Mouse (Mus musculus) kidney, embryonic 15.5 days (tissue): ENCODE results near the gene Rcsd1. TPM values are rescaled to one million over a fixed set of nuclear protein-coding genes. Genes with fewer than 3 reads are reported as not detected.
A peak's percentile ranks its signal among the peaks of the same experiment; 100 is the strongest.

Experiments
- ATAC-seq: fragments of 200-750 bp; cut with Nextera tagmentation; replicated peaks from 2 replicates; pipeline ENCODE4 v1.8.0; 2017; ENCODE audit warnings: moderate TSS enrichment; ENCODE audit not compliant: low FRiP score
- H3K27ac ChIP-seq: fragments of 300-500 bp; sonication (generic); 2 replicates; pipeline ENCODE4 v1.5.1; 2015; ENCODE audit warnings: mild to moderate bottlenecking, inconsistent platforms
- H3K27me3 ChIP-seq: fragments of 300-500 bp; sonication (generic); 2 replicates; pipeline ENCODE4 v1.6.1; 2015; ENCODE audit warnings: inconsistent platforms
- H3K36me3 ChIP-seq: fragments of 300-500 bp; sonication (generic); 2 replicates; pipeline ENCODE4 v1.6.1; 2015; ENCODE audit warnings: inconsistent platforms
- H3K4me1 ChIP-seq: fragments of 300-500 bp; sonication (generic); 2 replicates; pipeline ENCODE4 v1.6.1; 2015; ENCODE audit warnings: inconsistent platforms
- H3K4me2 ChIP-seq: fragments of 300-500 bp; sonication (generic); 2 replicates; pipeline ENCODE4 v1.6.1; 2015; ENCODE audit warnings: moderate library complexity, mild to moderate bottlenecking, inconsistent platforms
- H3K4me3 ChIP-seq: fragments of 300-500 bp; sonication (generic); replicated peaks from 2 replicates; pipeline ENCODE4 v1.5.1; 2015; ENCODE audit warnings: mild to moderate bottlenecking, inconsistent platforms
- H3K9ac ChIP-seq: fragments of 300-500 bp; sonication (generic); 2 replicates; pipeline ENCODE4 v1.6.1; 2015; ENCODE audit warnings: mild to moderate bottlenecking, inconsistent platforms
- H3K9me3 ChIP-seq: fragments of 300-500 bp; sonication (generic); replicated peaks from 2 replicates; pipeline ENCODE4 v1.6.1; 2016; ENCODE audit warnings: inconsistent platforms
- WGBS: fragments of 180-500 bp; shearing (Covaris S2); methylation state at CpG from one replicate; pipeline ENCODE4 v1.1.7; 2015; ENCODE audit warnings: mixed read lengths; 5-methylcytosine and 5-hydroxymethylcytosine counted together
- polyA plus RNA-seq: library from polyadenylated mRNA; unstranded; fragments of >200 nt; fragmentation: Nextera tagmentation; extraction: Ambion mirVana; gene quantifications from 2 replicates; pipeline ENCODE4 v1.2.1, GENCODE M21; 2015

The Rcsd1 gene
- polyA plus RNA-seq, 1 experiment from 2014 or later, result 57.8 TPM

- Histone ChIP-seq H3K4me3 (no peak overlapping the region), H3K4me2 (no peak overlapping the region), H3K27me3 (no peaks in the 10 kb centered on the region), H3K36me3 (peaks cover 4% of the 10 kb centered on the region), H3K4me1 (peaks cover 77% of the 10 kb centered on the region), H3K9me3 (no peaks in the 10 kb centered on the region), H3K9ac (no peak overlapping the region), H3K27ac (peak overlapping the region; percentile 69; the same call in 1 of the 2 replicates)
- no peak for ATAC-seq
- WGBS, result 19% methylated on average over 7 of the region's 7 CpGs
Observed at GRCm38 (mm10) chr1:165700376-165700815, 9.2 kb downstream of the Rcsd1 start.

GRCm38 (mm10) chr1:165697701-165698100 is 11.9 kb downstream of the Rcsd1 start:
- Histone ChIP-seq H3K9ac (no peak overlapping the region), H3K27ac (no peak overlapping the region), H3K4me1 (peaks cover 78% of the 10 kb centered on the region), H3K4me2 (no peak overlapping the region), H3K36me3 (peaks cover 4% of the 10 kb centered on the region), H3K27me3 (no peaks in the 10 kb centered on the region), H3K9me3 (no peaks in the 10 kb centered on the region), H3K4me3 (no peak overlapping the region)
- ATAC-seq, result no peak
- 62% methylated on average over 8 of the region's 8 CpGs for WGBS

- H3K36me3 ChIP-seq, result peaks cover 4% of the 10 kb centered on the region
- no peaks in the 10 kb centered on the region for H3K27me3 ChIP-seq
- no peak overlapping the region for H3K9ac ChIP-seq
- H3K4me3 ChIP-seq, result no peak overlapping the region
- no peak for ATAC-seq
- no peaks in the 10 kb centered on the region for H3K9me3 ChIP-seq
- WGBS, result 70% methylated on average over 7 of the region's 7 CpGs
- no peak overlapping the region for H3K4me2 ChIP-seq
- H3K27ac ChIP-seq, result no peak overlapping the region
- H3K4me1 ChIP-seq, result peaks cover 77% of the 10 kb centered on the region
Observed at GRCm38 (mm10) chr1:165696870-165697269, 12.7 kb downstream of the Rcsd1 start.

- peak overlapping the region; percentile 80 for H3K27ac ChIP-seq
- 72% methylated on average over 5 of the region's 5 CpGs for WGBS
- no peak for ATAC-seq
- H3K36me3 ChIP-seq, result peaks cover 4% of the 10 kb centered on the region
- H3K27me3 ChIP-seq, result no peaks in the 10 kb centered on the region
- H3K4me3 ChIP-seq, result no peak overlapping the region
- H3K4me2 ChIP-seq, result no peak overlapping the region
- no peak overlapping the region for H3K9ac ChIP-seq
- peaks cover 76% of the 10 kb centered on the region for H3K4me1 ChIP-seq
- no peaks in the 10 kb centered on the region for H3K9me3 ChIP-seq
Observed at GRCm38 (mm10) chr1:165696040-165696439, 13.5 kb downstream of the Rcsd1 start.

- Histone ChIP-seq H3K4me1 (peaks cover 76% of the 10 kb centered on the region), H3K9me3 (no peaks in the 10 kb centered on the region), H3K9ac (no peak overlapping the region), H3K27me3 (no peaks in the 10 kb centered on the region), H3K4me2 (no peak overlapping the region), H3K4me3 (no peak overlapping the region), H3K27ac (peak overlapping the region; percentile 80), H3K36me3 (peaks cover 4% of the 10 kb centered on the region)
- peak; percentile 74 for ATAC-seq
Observed at GRCm38 (mm10) chr1:165695392-165696014, 14.1 kb downstream of the Rcsd1 start.

- H3K9me3 ChIP-seq, result no peaks in the 10 kb centered on the region
- H3K4me3 ChIP-seq, result no peak overlapping the region
- H3K27ac ChIP-seq, result peak overlapping the region; percentile 80
- no peaks in the 10 kb centered on the region for H3K36me3 ChIP-seq
- no peak overlapping the region for H3K4me2 ChIP-seq
- no peak overlapping the region for H3K9ac ChIP-seq
- WGBS, result 29% methylated on average over 7 of the region's 7 CpGs
- no peak for ATAC-seq
- peaks cover 82% of the 10 kb centered on the region for H3K4me1 ChIP-seq
- H3K27me3 ChIP-seq, result no peaks in the 10 kb centered on the region
Observed at GRCm38 (mm10) chr1:165693856-165694255, 15.7 kb downstream of the Rcsd1 start.

GRCm38 (mm10) chr1:165691516-165691915 is 18.0 kb downstream of the Rcsd1 start:
- WGBS, result 21% methylated on average over 3 of the region's 3 CpGs
- Histone ChIP-seq H3K4me3 (no peak overlapping the region), H3K9ac (no peak overlapping the region), H3K27ac (peak overlapping the region; percentile 70), H3K9me3 (no peaks in the 10 kb centered on the region), H3K4me1 (peaks cover 89% of the 10 kb centered on the region), H3K27me3 (no peaks in the 10 kb centered on the region), H3K4me2 (0 out of 2 replicates have a peak overlapping the region, but pooled peaks have one; percentile 2), H3K36me3 (no peaks in the 10 kb centered on the region)
- ATAC-seq, result 0 out of 2 replicates have a peak, but pooled peaks have one; percentile 26

GRCm38 (mm10) chr1:165689845-165690244 is 19.7 kb downstream of the Rcsd1 start:
- peaks cover 83% of the 10 kb centered on the region for H3K4me1 ChIP-seq
- ATAC-seq, result no peak

GRCm38 (mm10) chr1:165687861-165688260 is 21.7 kb downstream of the Rcsd1 start:
- no peaks in the 10 kb centered on the region for H3K36me3 ChIP-seq
- H3K9me3 ChIP-seq, result no peaks in the 10 kb centered on the region
- H3K27me3 ChIP-seq, result no peaks in the 10 kb centered on the region
- no peak overlapping the region for H3K4me3 ChIP-seq
- no peak overlapping the region for H3K4me2 ChIP-seq
- ATAC-seq, result no peak
- no peak overlapping the region for H3K27ac ChIP-seq
- 85% methylated on average over 2 of the region's 2 CpGs for WGBS
- no peak overlapping the region for H3K9ac ChIP-seq
- H3K4me1 ChIP-seq, result peaks cover 70% of the 10 kb centered on the region

More at GRCm38 (mm10) chr1:165689845-165690244, 19.7 kb downstream of the Rcsd1 start:
- Histone ChIP-seq H3K9me3 (no peaks in the 10 kb centered on the region), H3K9ac (no peak overlapping the region), H3K4me2 (no peak overlapping the region), H3K27me3 (no peaks in the 10 kb centered on the region), H3K4me3 (no peak overlapping the region), H3K36me3 (no peaks in the 10 kb centered on the region), H3K27ac (no peak overlapping the region)
- WGBS, result 65% methylated on average over 5 of the region's 5 CpGs

GRCm38 (mm10) chr1:165686963-165687362 is 22.6 kb downstream of the Rcsd1 start:
- Histone ChIP-seq H3K4me1 (peaks cover 71% of the 10 kb centered on the region), H3K27me3 (no peaks in the 10 kb centered on the region), H3K36me3 (no peaks in the 10 kb centered on the region), H3K9me3 (no peaks in the 10 kb centered on the region), H3K9ac (no peak overlapping the region), H3K4me2 (no peak overlapping the region), H3K27ac (no peak overlapping the region), H3K4me3 (no peak overlapping the region)
- ATAC-seq, result no peak
- WGBS, result 47% methylated on average over 8 of the region's 8 CpGs

GRCm38 (mm10) chr1:165686349-165686748 is 23.2 kb downstream of the Rcsd1 start:
- H3K27me3 ChIP-seq, result no peaks in the 10 kb centered on the region
- H3K36me3 ChIP-seq, result no peaks in the 10 kb centered on the region; the same call in 1 of the 2 replicates
- no peak overlapping the region for H3K27ac ChIP-seq
- H3K4me3 ChIP-seq, result no peak overlapping the region
- H3K9ac ChIP-seq, result no peak overlapping the region
- H3K9me3 ChIP-seq, result no peaks in the 10 kb centered on the region
- H3K4me2 ChIP-seq, result no peak overlapping the region
- WGBS, result 63% methylated on average over 6 of the region's 6 CpGs
- no peak for ATAC-seq
- H3K4me1 ChIP-seq, result peaks cover 72% of the 10 kb centered on the region

GRCm38 (mm10) chr1:165684261-165685203 is 25.0 kb downstream of the Rcsd1 start:
- H3K27me3 ChIP-seq, result no peaks in the 10 kb centered on the region
- peak overlapping the region; percentile 72 for H3K27ac ChIP-seq
- peaks cover 71% of the 10 kb centered on the region for H3K4me1 ChIP-seq
- H3K4me2 ChIP-seq, result no peak overlapping the region
- ATAC-seq, result peak; percentile 47; the same call in 1 of the 2 replicates
- H3K9ac ChIP-seq, result no peak overlapping the region
- H3K36me3 ChIP-seq, result peaks cover under 1% of the 10 kb centered on the region; the same call in 1 of the 2 replicates
- no peak overlapping the region for H3K4me3 ChIP-seq
- H3K9me3 ChIP-seq, result no peaks in the 10 kb centered on the region
- 59% methylated on average over 15 of the region's 15 CpGs for WGBS
